Mouse (Mus musculus) stomach, embryonic 16.5 days (tissue): ENCODE data around the gene Tmem29. TPM values are rescaled to one million over a fixed set of nuclear protein-coding genes. Genes with fewer than 3 reads are reported as not detected.
A peak's percentile ranks its signal among the peaks of the same experiment; 100 is the strongest.

Source experiments
- ATAC-seq: fragments of 200-750 bp; cut with Nextera tagmentation; 2 replicates; pipeline ENCODE4 v1.8.0; 2017; ENCODE audit warnings: moderate number of reproducible peaks, moderate TSS enrichment; ENCODE audit not compliant: insufficient read depth, low FRiP score
- H3K27ac ChIP-seq: fragments of 300-500 bp; sonication (generic); 2 replicates; pipeline ENCODE4 v1.5.1; 2014; ENCODE audit warnings: low read length
- H3K27me3 ChIP-seq: fragments of 300-500 bp; sonication (generic); 2 replicates; pipeline ENCODE4 v1.6.1; 2014; ENCODE audit warnings: low read length, control low read depth, mixed read lengths; ENCODE audit not compliant: control insufficient read depth, insufficient read depth
- H3K36me3 ChIP-seq: fragments of 300-500 bp; sonication (generic); 2 replicates; pipeline ENCODE4 v1.6.1; 2014; ENCODE audit warnings: low read length; ENCODE audit not compliant: control insufficient read depth, insufficient read depth
- H3K4me1 ChIP-seq: fragments of 300-500 bp; sonication (generic); 2 replicates; pipeline ENCODE4 v1.6.1; 2014; ENCODE audit warnings: low read length, control low read depth, mixed read lengths; ENCODE audit not compliant: control insufficient read depth, insufficient read depth
- H3K4me2 ChIP-seq: fragments of 300-500 bp; sonication (generic); 2 replicates; pipeline ENCODE4 v1.6.1; 2014; ENCODE audit warnings: low read depth, low read length, mixed read lengths
- H3K4me3 ChIP-seq: fragments of 300-500 bp; sonication (generic); replicated peaks from 2 replicates; pipeline ENCODE4 v1.5.1; 2014; ENCODE audit warnings: mild to moderate bottlenecking, low read length
- H3K9ac ChIP-seq: fragments of 300-500 bp; sonication (generic); 2 replicates; pipeline ENCODE4 v1.6.1; 2014; ENCODE audit warnings: low read length
- H3K9me3 ChIP-seq: fragments of 300-500 bp; sonication (generic); replicated peaks from 2 replicates; pipeline ENCODE4 v1.6.1; 2016; ENCODE audit warnings: low read length, control low read depth; ENCODE audit not compliant: control insufficient read depth
- WGBS: fragments of 180-500 bp; shearing (Covaris S2); extraction: QIAGEN DNeasy Blood & Tissue Kit; methylation state at CpG from one replicate; pipeline ENCODE4 v1.1.7; 2014; 5-methylcytosine and 5-hydroxymethylcytosine counted together
- polyA plus RNA-seq: library from polyadenylated mRNA; unstranded; fragments of >200 nt; fragmentation: Nextera tagmentation; extraction: Ambion mirVana; gene quantifications from 2 replicates; pipeline ENCODE4 v1.2.1, GENCODE M21; 2015

Tmem29 gene
- polyA plus RNA-seq, 1 experiment from 2014 or later, result 27.6 TPM

- 35% methylated on average over 8 of the region's 8 CpGs for WGBS
- ATAC-seq, result no peak
- Histone ChIP-seq H3K4me1 (peaks cover 2% of the 10 kb centered on the region; the same call in 1 of the 2 replicates), H3K36me3 (no peaks in the 10 kb centered on the region), H3K4me2 (peak overlapping the region; percentile 51), H3K4me3 (peak overlapping the region; percentile 56), H3K9ac (peak overlapping the region; percentile 69), H3K27me3 (no peaks in the 10 kb centered on the region), H3K27ac (peak overlapping the region; percentile 83), H3K9me3 (no peaks in the 10 kb centered on the region)
Observed at GRCm38 (mm10) chrX:150459411-150459927, 515 bp upstream of the Tmem29 start.

DNA sequence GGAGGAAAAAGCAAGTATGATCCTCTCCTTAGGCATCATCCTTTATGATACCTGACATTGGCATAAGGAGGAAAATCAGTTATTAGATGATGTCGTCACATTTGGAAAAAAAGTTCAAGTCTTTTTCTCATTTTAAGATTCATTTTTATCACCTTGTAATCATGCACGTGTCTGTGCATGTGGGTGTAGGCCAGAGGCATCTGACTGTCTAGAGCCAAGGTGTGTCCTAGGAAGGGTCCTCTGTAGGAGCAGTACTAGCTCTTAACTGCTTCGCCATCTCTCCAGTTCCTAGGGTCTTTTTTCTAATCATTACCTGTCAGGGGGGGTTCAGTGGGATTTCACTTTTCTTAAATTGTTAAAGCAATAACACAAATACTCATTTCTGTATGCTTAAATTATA is 818 bp downstream of the Tmem29 start:
- no peaks in the 10 kb centered on the region for H3K9me3 ChIP-seq
- peak overlapping the region; percentile 40 for H3K4me2 ChIP-seq
- H3K27ac ChIP-seq, result peak overlapping the region; percentile 38; the same call in 1 of the 2 replicates
- H3K4me1 ChIP-seq, result peaks cover 2% of the 10 kb centered on the region; the same call in 1 of the 2 replicates
- no peaks in the 10 kb centered on the region for H3K27me3 ChIP-seq
- H3K36me3 ChIP-seq, result no peaks in the 10 kb centered on the region
- WGBS, result 25% methylated on average over 3 of the region's 3 CpGs
- H3K9ac ChIP-seq, result no peak overlapping the region
- H3K4me3 ChIP-seq, result peak overlapping the region; percentile 20; the same call in 1 of the 2 replicates
- ATAC-seq, result no peak

- peak overlapping the region; percentile 31; the same call in 1 of the 2 replicates for H3K9ac ChIP-seq
- WGBS, result 21% methylated on average over 18 of the region's 18 CpGs
- H3K27ac ChIP-seq, result no peak overlapping the region
Observed at GRCm38 (mm10) chrX:150440505-150441338, 18.2 kb downstream of the Tmem29 start.

DNA sequence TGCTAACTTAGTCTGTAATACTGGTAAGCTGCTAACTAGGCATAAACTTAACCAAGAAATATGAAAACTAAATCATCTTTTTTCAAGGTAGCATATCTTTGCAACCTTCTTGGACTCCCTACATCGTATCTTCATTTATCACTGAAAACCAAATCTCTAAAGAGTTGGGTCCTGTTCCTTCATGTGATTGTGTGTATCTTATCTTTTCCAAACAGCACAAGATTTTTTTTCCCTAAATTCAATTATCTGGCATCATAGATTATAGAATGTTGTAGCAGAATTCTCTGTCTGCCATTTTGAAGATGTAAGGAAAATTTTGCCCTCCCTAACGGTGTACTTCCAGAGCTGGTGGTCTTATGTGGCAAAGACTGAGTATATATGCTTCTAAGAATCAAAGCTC is 22.6 kb downstream of the Tmem29 start:
- Histone ChIP-seq H3K36me3 (no peaks in the 10 kb centered on the region), H3K4me1 (no peaks in the 10 kb centered on the region), H3K4me3 (no peak overlapping the region), H3K9ac (no peak overlapping the region), H3K4me2 (no peak overlapping the region), H3K27ac (no peak overlapping the region), H3K9me3 (no peaks in the 10 kb centered on the region), H3K27me3 (no peaks in the 10 kb centered on the region)
- no peak for ATAC-seq
- 83% methylated on average over 2 of the region's 2 CpGs for WGBS

More at GRCm38 (mm10) chrX:150440505-150441338, 18.2 kb downstream of the Tmem29 start:
- H3K27me3 ChIP-seq, result no peaks in the 10 kb centered on the region
- no peaks in the 10 kb centered on the region for H3K36me3 ChIP-seq
- H3K4me3 ChIP-seq, result peak overlapping the region; percentile 46
- H3K4me2 ChIP-seq, result peak overlapping the region; percentile 51
- H3K9me3 ChIP-seq, result no peaks in the 10 kb centered on the region
- peak; percentile 71; the same call in 1 of the 2 replicates for ATAC-seq
- H3K4me1 ChIP-seq, result no peaks in the 10 kb centered on the region

- no peaks in the 10 kb centered on the region for H3K4me1 ChIP-seq
- no peaks in the 10 kb centered on the region for H3K27me3 ChIP-seq
- H3K9me3 ChIP-seq, result no peaks in the 10 kb centered on the region
- H3K4me2 ChIP-seq, result no peak overlapping the region
- 82% methylated on average over 7 of the region's 7 CpGs for WGBS
- no peak overlapping the region for H3K9ac ChIP-seq
- no peak overlapping the region for H3K4me3 ChIP-seq
- no peak for ATAC-seq
- no peak overlapping the region for H3K27ac ChIP-seq
- H3K36me3 ChIP-seq, result no peaks in the 10 kb centered on the region
Observed at GRCm38 (mm10) chrX:150435367-150435766, 23.6 kb downstream of the Tmem29 start.

- ATAC-seq, result no peak
- Histone ChIP-seq H3K27me3 (no peaks in the 10 kb centered on the region), H3K4me1 (no peaks in the 10 kb centered on the region), H3K4me2 (no peak overlapping the region), H3K9me3 (no peaks in the 10 kb centered on the region), H3K36me3 (no peaks in the 10 kb centered on the region), H3K27ac (no peak overlapping the region), H3K4me3 (no peak overlapping the region), H3K9ac (no peak overlapping the region)
- WGBS, result 89% methylated on average over 4 of the region's 4 CpGs
Observed at GRCm38 (mm10) chrX:150413505-150413904, 45.4 kb downstream of the Tmem29 start.

Other genes starting within 250 kb of the Tmem29 start
- 103 and 108 TPM in 2 replicates for gene Alas2, start 88.2 kb upstream of the Tmem29 start, polyA plus RNA-seq
- 4.6 and 6.1 TPM in 2 replicates for gene Pfkfb1, start 129.1 kb upstream of the Tmem29 start, polyA plus RNA-seq
- 14.6 and 16.7 TPM in 2 replicates for gene Apex2, start 130.7 kb upstream of the Tmem29 start, polyA plus RNA-seq
- 17.3 and 21.1 TPM in 2 replicates for gene Tro, start 198.4 kb upstream of the Tmem29 start, polyA plus RNA-seq